Mouse (Mus musculus) embryonic facial prominence, embryonic 11.5 days (tissue): Measurements from ENCODE around the gene Prox2. TPM values are rescaled to one million over a fixed set of nuclear protein-coding genes. Genes with fewer than 3 reads are reported as not detected.

ENCODE experiments used
- ATAC-seq: fragments of 200-750 bp; cut with Nextera tagmentation; replicated peaks from 2 replicates; pipeline ENCODE4 v1.8.0; 2017; ENCODE audit warnings: low read depth; ENCODE audit not compliant: insufficient number of reproducible peaks, low FRiP score, low TSS enrichment
- DNase-seq: peaks from one replicate; pipeline ENCODE4 v3.0.0-alpha.2; 2015; ENCODE audit warnings: low spot score
- H3K27ac ChIP-seq: fragments of 300-500 bp; sonication (generic); replicated peaks from 2 replicates; pipeline ENCODE4 v1.5.1; 2014; ENCODE audit warnings: mild to moderate bottlenecking, low read depth, low read length, control low read depth
- H3K27me3 ChIP-seq: fragments of 300-500 bp; sonication (generic); 2 replicates; pipeline ENCODE4 v1.6.1; 2014; ENCODE audit warnings: mild to moderate bottlenecking, low read length, moderate library complexity, mixed read lengths; ENCODE audit not compliant: control insufficient read depth, insufficient read depth
- H3K36me3 ChIP-seq: fragments of 300-500 bp; sonication (generic); replicated peaks from 2 replicates; pipeline ENCODE4 v1.6.1; 2014; ENCODE audit warnings: low read depth, mild to moderate bottlenecking, low read length, moderate library complexity, mixed read lengths; ENCODE audit not compliant: control insufficient read depth, insufficient read depth
- H3K4me1 ChIP-seq: fragments of 300-500 bp; sonication (generic); 2 replicates; pipeline ENCODE4 v1.6.1; 2014; ENCODE audit warnings: low read length, mixed read lengths; ENCODE audit not compliant: control insufficient read depth, insufficient read depth
- H3K4me2 ChIP-seq: fragments of 300-500 bp; sonication (generic); 2 replicates; pipeline ENCODE4 v1.6.1; 2014; ENCODE audit warnings: low read depth, mild to moderate bottlenecking, control low read depth, low read length, moderate library complexity
- H3K4me3 ChIP-seq: fragments of 300-500 bp; sonication (generic); 2 replicates; pipeline ENCODE4 v1.5.1; 2014; ENCODE audit warnings: low read depth, low read length, control low read depth
- H3K9ac ChIP-seq: fragments of 300-500 bp; sonication (generic); replicated peaks from 2 replicates; pipeline ENCODE4 v1.6.1; 2014; ENCODE audit warnings: mild to moderate bottlenecking, control low read depth, low read length
- H3K9me3 ChIP-seq: fragments of 300-500 bp; sonication (generic); replicated peaks from 2 replicates; pipeline ENCODE4 v1.6.1; 2016; ENCODE audit warnings: mild to moderate bottlenecking, low read length, inconsistent platforms, mixed read lengths; ENCODE audit not compliant: control insufficient read depth
- WGBS: fragments of 180-500 bp; shearing (Covaris S2); extraction: QIAGEN DNeasy Blood & Tissue Kit; methylation state at CpG from one replicate; pipeline ENCODE4 v1.1.7; 2014; 5-methylcytosine and 5-hydroxymethylcytosine counted together
- polyA plus RNA-seq: library from polyadenylated mRNA; unstranded; fragments of >200 nt; fragmentation: Nextera tagmentation; extraction: Ambion mirVana; gene quantifications from 2 replicates; pipeline ENCODE4 v1.2.1, GENCODE M21; 2014

The Prox2 gene
- polyA plus RNA-seq, result 2.9 TPM in 2 replicates

- Histone ChIP-seq H3K4me2 (peak within 1 kb of the TSS; percentile 84), H3K27me3 (no peaks in the 10 kb centered on the region), H3K9me3 (no peaks in the 10 kb centered on the region), H3K27ac (peak within 1 kb of the TSS; percentile 72), H3K9ac (peak within 1 kb of the TSS; percentile 97), H3K4me1 (peaks cover 3% of the 10 kb centered on the region), H3K4me3 (peak within 1 kb of the TSS; percentile 100), H3K36me3 (peaks cover 3% of the 10 kb centered on the region; the same call in 1 of the 2 replicates)
- WGBS, result under 1% methylated on average over 83 of the region's 83 CpGs
- peak; percentile 88 for DNase-seq
- peak; percentile 90 for ATAC-seq
These were observed at the start of gene Prox2, which contains the start of gene Dlst for GRCm38 (mm10) chr12:85110698-85111592. TSS of gene Prox2 (minus strand) at chr12:85110759. TSS of gene Dlst (plus strand) at chr12:85110833.

GRCm38 (mm10) chr12:85159592-85159991 lies 49.0 kb upstream of the Prox2 start:
- H3K4me3 ChIP-seq, result no peak overlapping the region
- ATAC-seq (no peak), DNase-seq (no peak)
- WGBS, result 84% methylated on average over 5 of the region's 5 CpGs
- no peaks in the 10 kb centered on the region for H3K36me3 ChIP-seq
- H3K4me1 ChIP-seq, result no peaks in the 10 kb centered on the region
- H3K4me2 ChIP-seq, result no peak overlapping the region
- H3K27ac ChIP-seq, result no peak overlapping the region
- H3K9ac ChIP-seq, result no peak overlapping the region
- no peaks in the 10 kb centered on the region for H3K27me3 ChIP-seq
- H3K9me3 ChIP-seq, result no peaks in the 10 kb centered on the region

GRCm38 (mm10) chr12:85158801-85159200 lies 48.2 kb upstream of the Prox2 start:
- H3K9me3 ChIP-seq, result no peaks in the 10 kb centered on the region
- no peak overlapping the region for H3K4me2 ChIP-seq
- H3K36me3 ChIP-seq, result no peaks in the 10 kb centered on the region
- H3K27ac ChIP-seq, result no peak overlapping the region
- H3K4me1 ChIP-seq, result no peaks in the 10 kb centered on the region
- ATAC-seq, result no peak
- no peaks in the 10 kb centered on the region for H3K27me3 ChIP-seq
- DNase-seq, result no peak
- 93% methylated on average over 8 of the region's 8 CpGs for whole genome bisulfite sequencing
- no peak overlapping the region for H3K4me3 ChIP-seq
- H3K9ac ChIP-seq, result no peak overlapping the region

- H3K9me3 ChIP-seq, result no peaks in the 10 kb centered on the region
- H3K27ac ChIP-seq, result no peak overlapping the region
- H3K36me3 ChIP-seq, result no peaks in the 10 kb centered on the region
- ATAC-seq, result no peak
- no peaks in the 10 kb centered on the region for H3K27me3 ChIP-seq
- no peak overlapping the region for H3K4me3 ChIP-seq
- no peaks in the 10 kb centered on the region for H3K4me1 ChIP-seq
- WGBS, result 88% methylated on average over 14 of the region's 14 CpGs
- DNase-seq, result no peak
- H3K4me2 ChIP-seq, result no peak overlapping the region
- H3K9ac ChIP-seq, result no peak overlapping the region
These were observed 47.4 kb upstream of the Prox2 start for GRCm38 (mm10) chr12:85157797-85158460.

- WGBS, result 61% methylated on average over 6 of the region's 6 CpGs
- no peak for DNase-seq
- H3K9me3 ChIP-seq, result no peaks in the 10 kb centered on the region
- no peak for ATAC-seq
- peaks cover 2% of the 10 kb centered on the region; the same call in 1 of the 2 replicates for H3K27me3 ChIP-seq
- no peaks in the 10 kb centered on the region for H3K36me3 ChIP-seq
- no peak overlapping the region for H3K9ac ChIP-seq
- no peak overlapping the region for H3K4me3 ChIP-seq
- H3K4me1 ChIP-seq, result no peaks in the 10 kb centered on the region
- H3K27ac ChIP-seq, result no peak overlapping the region
- H3K4me2 ChIP-seq, result no peak overlapping the region
These were observed 45.8 kb upstream of the Prox2 start for GRCm38 (mm10) chr12:85156324-85156723.

- Histone ChIP-seq H3K4me1 (no peaks in the 10 kb centered on the region), H3K27ac (no peak overlapping the region), H3K4me2 (no peak overlapping the region), H3K9me3 (no peaks in the 10 kb centered on the region), H3K36me3 (no peaks in the 10 kb centered on the region), H3K4me3 (no peak overlapping the region), H3K9ac (no peak overlapping the region), H3K27me3 (peaks cover 13% of the 10 kb centered on the region)
- WGBS, result 80% methylated on average over 3 of the region's 3 CpGs
- DNase-seq (no peak), ATAC-seq (no peak)
These were observed 42.5 kb upstream of the Prox2 start for GRCm38 (mm10) chr12:85153011-85153410.

- no peaks in the 10 kb centered on the region for H3K9me3 ChIP-seq
- peak within 1 kb of the TSS; percentile 33 for H3K4me2 ChIP-seq
- H3K36me3 ChIP-seq, result no peaks in the 10 kb centered on the region
- peak within 1 kb of the TSS; percentile 32; the same call in 1 of the 2 replicates for H3K9ac ChIP-seq
- 13% methylated on average over 28 of the region's 28 CpGs for WGBS
- peaks cover 13% of the 10 kb centered on the region for H3K27me3 ChIP-seq
- H3K27ac ChIP-seq, result no peak within 1 kb of the TSS
- ATAC-seq (peak; percentile 44), DNase-seq (peak; percentile 56)
- peak within 1 kb of the TSS; percentile 19 for H3K4me3 ChIP-seq
- H3K4me1 ChIP-seq, result peaks cover 3% of the 10 kb centered on the region
These were observed 40.6 kb upstream of the Prox2 start, which contains the start of gene Rps6kl1 for GRCm38 (mm10) chr12:85151002-85151774. TSS of gene Rps6kl1 (minus strand) at chr12:85151264.
